ENCODE assay signal across 22 mouse cellular contexts in genomic region chr5:132702573-132702972, GRCm38 (mm10).
A peak's percentile ranks its signal among the peaks of the same experiment; 100 is the strongest.
DNase-seq lines count a peak whose midpoint lies in the region; ATAC-seq lines count a peak whose summit lies in the region.
"Had no signal": no experiment of that assay in that cellular context is flagged by ENCODE, and none has a peak within 500 bp of the region (broad histone marks: within the 10 kb centered on the region; RNA-seq: fewer than 3 reads in every experiment).

No protein-coding gene starts in this region.

- ATAC-seq in embryonic facial prominence, embryonic 14.5 days (ENCODE audit: low read depth), result no peak
- no peak for ATAC-seq in intestine, embryonic 14.5 days (replicated peaks; ENCODE audit: low FRiP score, low TSS enrichment, low read depth)
- no peak for ATAC-seq in intestine, embryonic 15.5 days
- ATAC-seq in hindbrain, embryonic 13.5 days (ENCODE audit: low FRiP score), result no peak
- ATAC-seq: CD4-positive, CD25-positive, alpha-beta regulatory T cell, adult 4 months; forebrain, embryonic 13.5 days; forebrain, embryonic 15.5 days; forebrain, postnatal 0 days had no signal

- no peak overlapping the region for H3K4me3 ChIP-seq in embryonic facial prominence, embryonic 14.5 days (ENCODE audit: low read depth, low read length)
- H3K4me3 ChIP-seq in embryonic facial prominence, embryonic 10.5 days, result no peak overlapping the region
- no peak overlapping the region for H3K4me3 ChIP-seq in intestine, embryonic 14.5 days (ENCODE audit: low read depth, low read length)
- H3K4me3 ChIP-seq in intestine, embryonic 15.5 days (replicated peaks), result no peak overlapping the region
- H3K4me3 ChIP-seq in hindbrain, embryonic 13.5 days, result no peak overlapping the region
- H3K4me3 ChIP-seq: embryonic facial prominence, embryonic 12.5 days; forebrain, embryonic 13.5 days; forebrain, embryonic 15.5 days had no signal

- 52% methylated on average over 3 of the region's 3 CpGs for WGBS in embryonic facial prominence, embryonic 14.5 days
- 84% methylated on average over 3 of the region's 3 CpGs for WGBS in embryonic facial prominence, embryonic 10.5 days
- WGBS in intestine, embryonic 14.5 days, result 68% methylated on average over 3 of the region's 3 CpGs
- WGBS in intestine, embryonic 15.5 days, result 62% methylated on average over 3 of the region's 3 CpGs
- 74% methylated on average over 3 of the region's 3 CpGs for WGBS in hindbrain, embryonic 13.5 days

- no peak overlapping the region for H3K9ac ChIP-seq in embryonic facial prominence, embryonic 14.5 days (ENCODE audit: low read depth, low read length)
- H3K9ac ChIP-seq in intestine, embryonic 14.5 days (ENCODE audit: low read length), result no peak overlapping the region
- no peak overlapping the region for H3K9ac ChIP-seq in intestine, embryonic 15.5 days
- H3K9ac ChIP-seq in hindbrain, embryonic 13.5 days, result no peak overlapping the region
- H3K9ac ChIP-seq: embryonic facial prominence, embryonic 12.5 days; forebrain, embryonic 13.5 days; forebrain, embryonic 15.5 days; forebrain, postnatal 0 days had no signal

- no peak overlapping the region for H3K4me2 ChIP-seq in embryonic facial prominence, embryonic 14.5 days (ENCODE audit: low read depth, low read length)
- H3K4me2 ChIP-seq in intestine, embryonic 14.5 days (ENCODE audit: low read length), result no peak overlapping the region
- H3K4me2 ChIP-seq in intestine, embryonic 15.5 days (replicated peaks), result no peak overlapping the region
- no peak overlapping the region for H3K4me2 ChIP-seq in hindbrain, embryonic 13.5 days
- H3K4me2 ChIP-seq: embryonic facial prominence, embryonic 12.5 days; forebrain, embryonic 13.5 days; forebrain, embryonic 15.5 days had no signal

- no peaks in the 10 kb centered on the region for H3K36me3 ChIP-seq in embryonic facial prominence, embryonic 14.5 days (ENCODE audit: control insufficient read depth, insufficient read depth, low read length)
- H3K36me3 ChIP-seq in embryonic facial prominence, embryonic 10.5 days (replicated peaks), result no peaks in the 10 kb centered on the region
- no peaks in the 10 kb centered on the region for H3K36me3 ChIP-seq in intestine, embryonic 14.5 days (ENCODE audit: control insufficient read depth, insufficient read depth, low read length)
- H3K36me3 ChIP-seq in intestine, embryonic 15.5 days, result no peaks in the 10 kb centered on the region
- no peaks in the 10 kb centered on the region for H3K36me3 ChIP-seq in hindbrain, embryonic 13.5 days
- H3K36me3 ChIP-seq: embryonic facial prominence, embryonic 12.5 days; forebrain, embryonic 15.5 days had no signal

- H3K27ac ChIP-seq in embryonic facial prominence, embryonic 14.5 days (replicated peaks; ENCODE audit: low read depth, low read length), result 0 out of 2 replicates have a peak overlapping the region, but pooled peaks have one; percentile 31
- no peak overlapping the region for H3K27ac ChIP-seq in embryonic facial prominence, embryonic 10.5 days (replicated peaks)
- peak overlapping the region; percentile 59; the same call in 1 of the 2 replicates for H3K27ac ChIP-seq in intestine, embryonic 14.5 days (ENCODE audit: low read depth)
- H3K27ac ChIP-seq in intestine, embryonic 15.5 days, result no peak overlapping the region
- no peak overlapping the region for H3K27ac ChIP-seq in hindbrain, embryonic 13.5 days
- H3K27ac ChIP-seq: embryonic facial prominence, embryonic 12.5 days; forebrain, embryonic 13.5 days; forebrain, embryonic 15.5 days had no signal

- no peaks in the 10 kb centered on the region for H3K4me1 ChIP-seq in embryonic facial prominence, embryonic 14.5 days (ENCODE audit: control insufficient read depth, insufficient read depth, low read length)
- no peaks in the 10 kb centered on the region for H3K4me1 ChIP-seq in embryonic facial prominence, embryonic 10.5 days
- peaks cover 7% of the 10 kb centered on the region; the same call in 1 of the 2 replicates for H3K4me1 ChIP-seq in intestine, embryonic 14.5 days (replicated peaks; ENCODE audit: control insufficient read depth, insufficient read depth, low read length)
- no peaks in the 10 kb centered on the region; the same call in 1 of the 2 replicates for H3K4me1 ChIP-seq in intestine, embryonic 15.5 days (replicated peaks)
- no peaks in the 10 kb centered on the region for H3K4me1 ChIP-seq in hindbrain, embryonic 13.5 days (replicated peaks)

- H3K27me3 ChIP-seq in embryonic facial prominence, embryonic 14.5 days (replicated peaks; ENCODE audit: control insufficient read depth, insufficient read depth, low read length), result no peaks in the 10 kb centered on the region
- no peaks in the 10 kb centered on the region for H3K27me3 ChIP-seq in embryonic facial prominence, embryonic 10.5 days (replicated peaks; ENCODE audit: low read depth, poor library complexity, severe bottlenecking)
- no peaks in the 10 kb centered on the region for H3K27me3 ChIP-seq in intestine, embryonic 14.5 days (replicated peaks; ENCODE audit: control insufficient read depth, insufficient read depth, low read length)
- no peaks in the 10 kb centered on the region for H3K27me3 ChIP-seq in intestine, embryonic 15.5 days (replicated peaks)
- no peaks in the 10 kb centered on the region for H3K27me3 ChIP-seq in hindbrain, embryonic 13.5 days
- H3K27me3 ChIP-seq: CH12.LX; embryonic facial prominence, embryonic 12.5 days; forebrain, embryonic 13.5 days; forebrain, embryonic 15.5 days had no signal

- H3K9me3 ChIP-seq in embryonic facial prominence, embryonic 14.5 days (ENCODE audit: control insufficient read depth, low read length), result no peaks in the 10 kb centered on the region
- H3K9me3 ChIP-seq in embryonic facial prominence, embryonic 10.5 days, result no peaks in the 10 kb centered on the region
- H3K9me3 ChIP-seq in intestine, embryonic 14.5 days (ENCODE audit: control insufficient read depth, low read length), result no peaks in the 10 kb centered on the region
- no peaks in the 10 kb centered on the region for H3K9me3 ChIP-seq in intestine, embryonic 15.5 days
- H3K9me3 ChIP-seq in hindbrain, embryonic 13.5 days, result no peaks in the 10 kb centered on the region
- H3K9me3 ChIP-seq: embryonic facial prominence, embryonic 12.5 days; forebrain, embryonic 13.5 days; forebrain, embryonic 15.5 days had no signal

- peak; percentile 1 for DNase-seq in embryonic facial prominence, embryonic 14.5 days (ENCODE audit: low spot score)
- no peak for DNase-seq in embryonic facial prominence, embryonic 10.5 days (ENCODE audit: low spot score)
- no peak for DNase-seq in intestine, embryonic 14.5 days (ENCODE audit: low spot score)
- DNase-seq: adrenal gland, adult 2 months; adrenal gland, postnatal 10 days; adrenal gland, postnatal 25 days; B cell, adult 2 months; cerebellum, adult 11 months; cerebellum, adult 18-20 months; cerebellum, adult 8-10 months; cerebellum, adult 9-11 months; cerebellum, postnatal 14 days; cerebellum, postnatal 36 days; embryo, embryonic 11 days; forebrain, postnatal 0 days had no signal

Comparison
In these comparisons a context has a peak if more than half of its experiments do, and no peak if none do; other contexts are left out.
1. H3K27ac ChIP-seq: peak in embryonic facial prominence, embryonic 14.5 days (single experiment) and intestine, embryonic 14.5 days (single experiment); none in embryonic facial prominence, embryonic 10.5 days (single experiment), intestine, embryonic 15.5 days (single experiment) and hindbrain, embryonic 13.5 days (single experiment).